Mouse (Mus musculus): ENCODE data around the gene Emilin2. TPM values are rescaled to one million over a fixed set of nuclear protein-coding genes. Genes with fewer than 3 reads are reported as not detected.

The Emilin2 gene
- polyA plus RNA-seq, 1 experiment, result not detected

DNA sequence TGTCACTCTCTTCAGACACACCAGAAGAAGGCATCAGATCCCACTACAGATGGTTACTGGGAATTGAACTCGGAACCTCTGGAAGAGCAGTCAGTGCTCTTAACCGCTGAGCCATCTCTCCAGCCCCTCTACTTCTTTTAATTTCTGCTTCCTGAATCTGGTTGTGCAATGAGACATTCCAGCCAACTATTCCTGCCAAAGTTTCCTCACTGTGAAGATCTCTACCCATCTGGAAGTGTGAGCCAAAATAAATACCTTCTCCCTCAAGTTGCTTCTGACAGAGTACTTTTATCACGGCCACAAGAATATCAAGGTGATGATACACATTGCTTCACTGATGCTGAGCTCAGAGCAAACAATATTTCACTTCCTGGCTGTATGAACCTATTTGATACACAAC, 7.6 kb upstream of the Emilin2 start:
- WGBS, result 88% methylated on average over 3 of the region's 3 CpGs
- TF ChIP-seq CTCF (IDR thresholded peaks at IDR 0.05; ENCODE audit: insufficient read depth, low read depth, low read length), result no peak
- no peak for TF ChIP-seq POLR2A (IDR thresholded peaks at IDR 0.05; ENCODE audit: insufficient read depth, low read depth, low read length)

DNA sequence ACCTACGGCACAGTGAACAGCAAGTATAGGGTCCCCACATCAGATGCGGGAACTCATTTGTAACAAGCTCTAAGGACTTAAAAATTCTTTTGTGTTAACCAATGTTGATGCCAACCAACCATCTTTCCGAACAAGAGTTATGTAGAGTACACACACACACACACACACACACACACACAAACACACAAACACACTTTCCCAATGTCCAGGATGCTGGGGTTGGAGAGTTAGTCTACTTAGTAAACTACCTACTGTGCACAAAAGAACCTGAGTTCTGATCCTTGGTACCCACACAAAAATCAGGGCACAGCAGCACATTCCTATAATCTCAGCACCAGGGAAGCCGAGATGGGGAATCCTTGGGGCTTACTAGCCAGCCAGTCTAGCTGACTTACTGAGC, 5.8 kb upstream of the Emilin2 start:
- no peak for TF ChIP-seq CTCF (IDR thresholded peaks at IDR 0.05; ENCODE audit: insufficient read depth, low read depth, low read length)
- no peak for TF ChIP-seq POLR2A (IDR thresholded peaks at IDR 0.05; ENCODE audit: insufficient read depth, low read depth, low read length)
- no peak overlapping the region for H3K4me3 ChIP-seq (ENCODE audit: insufficient read depth, low read depth, low read length)
- no peaks in the 10 kb centered on the region for H3K4me1 ChIP-seq (ENCODE audit: control insufficient read depth, insufficient read depth, low read length)
- 96% methylated on average over 4 of the region's 4 CpGs for WGBS
- H3K27ac ChIP-seq (ENCODE audit: insufficient read depth, low read depth, low read length), result no peak overlapping the region

More for the DNA sequence above, 7.6 kb upstream of the Emilin2 start:
- no peak overlapping the region for H3K27ac ChIP-seq (ENCODE audit: insufficient read depth, low read depth, low read length)
- H3K4me3 ChIP-seq (ENCODE audit: insufficient read depth, low read depth, low read length), result no peak overlapping the region
- H3K4me1 ChIP-seq (ENCODE audit: control insufficient read depth, insufficient read depth, low read length), result no peaks in the 10 kb centered on the region

DNA sequence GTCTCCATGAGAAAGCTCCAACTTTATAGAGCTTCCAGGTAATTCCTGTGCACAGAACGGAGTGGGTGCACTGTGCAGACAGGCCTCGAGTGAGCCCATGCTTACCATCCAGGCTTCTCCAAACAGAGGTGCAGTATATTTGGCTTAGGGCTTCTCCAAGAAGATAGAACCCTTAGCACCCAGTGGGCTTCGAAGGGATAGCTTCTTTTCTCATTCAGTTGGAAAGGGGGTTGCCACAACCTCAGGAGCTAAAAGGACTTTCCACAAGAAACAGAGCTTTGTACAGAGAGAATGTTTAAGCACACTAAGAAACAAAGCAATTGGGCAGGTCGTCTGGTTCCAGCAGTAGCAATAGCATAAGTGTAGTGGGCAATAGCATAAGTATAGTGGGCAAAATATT, 2.5 kb upstream of the Emilin2 start:
- Histone ChIP-seq H3K27ac (ENCODE audit: insufficient read depth, low read depth, low read length) (no peak overlapping the region), H3K4me3 (ENCODE audit: insufficient read depth, low read depth, low read length) (no peak overlapping the region), H3K4me1 (ENCODE audit: control insufficient read depth, insufficient read depth, low read length) (peaks cover 16% of the 10 kb centered on the region)
- no peak for TF ChIP-seq CTCF (IDR thresholded peaks at IDR 0.05; ENCODE audit: insufficient read depth, low read depth, low read length)
- TF ChIP-seq POLR2A (IDR thresholded peaks at IDR 0.05; ENCODE audit: insufficient read depth, low read depth, low read length), result no peak
- WGBS, result 82% methylated on average over 4 of the region's 4 CpGs

DNA sequence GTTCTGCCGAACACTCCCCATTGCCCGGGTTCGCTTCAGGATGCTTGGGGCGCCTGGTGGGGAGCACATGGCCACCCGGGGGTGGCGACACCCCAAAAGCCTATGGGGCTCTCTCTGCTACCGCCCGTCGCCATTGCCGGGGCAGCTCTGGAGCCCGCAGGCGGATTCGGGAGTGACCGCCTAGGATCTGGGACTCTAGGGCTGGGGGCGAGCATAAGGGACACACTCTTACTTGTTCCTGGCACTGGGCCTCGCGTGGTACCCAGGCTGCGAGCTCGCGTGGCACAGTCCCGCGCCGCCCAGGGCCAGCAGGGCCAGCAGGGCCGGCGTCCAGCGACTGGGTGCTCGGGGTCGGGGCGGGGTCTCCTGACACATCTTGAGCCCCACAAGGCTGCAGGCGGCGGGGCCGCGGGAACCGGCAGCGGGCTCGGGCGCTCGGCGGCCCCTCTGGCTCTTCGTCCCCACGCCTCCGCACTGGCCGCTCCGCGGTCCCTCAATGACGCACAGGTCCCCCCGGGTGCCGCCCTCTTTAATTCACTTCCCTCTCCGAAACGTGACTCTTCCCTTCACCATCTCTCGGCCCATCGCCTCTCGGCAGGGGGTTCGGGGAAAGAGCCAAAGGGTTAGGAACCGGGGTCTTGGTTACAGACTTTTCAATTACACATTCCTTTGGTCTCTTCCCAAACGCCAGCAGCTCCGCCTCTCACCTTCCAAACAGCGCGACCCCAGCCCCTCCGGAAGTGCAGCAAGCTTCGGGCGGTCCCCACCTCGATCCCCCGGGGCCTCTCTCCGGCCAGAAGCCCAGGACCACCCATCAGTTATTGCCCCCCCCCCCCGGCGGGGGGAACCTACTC, 1.1 kb downstream of the Emilin2 start:
- Histone ChIP-seq H3K27ac (ENCODE audit: insufficient read depth, low read depth, low read length) (no peak overlapping the region), H3K4me3 (ENCODE audit: insufficient read depth, low read depth, low read length) (peak overlapping the region; percentile 51), H3K4me1 (ENCODE audit: control insufficient read depth, insufficient read depth, low read length) (peaks cover 19% of the 10 kb centered on the region)
- WGBS, result 1% methylated on average over 67 of the region's 67 CpGs
- TF ChIP-seq CTCF (IDR thresholded peaks at IDR 0.05; ENCODE audit: insufficient read depth, low read depth, low read length) (no peak), POLR2A (IDR thresholded peaks at IDR 0.05; ENCODE audit: insufficient read depth, low read depth, low read length) (no peak)

DNA sequence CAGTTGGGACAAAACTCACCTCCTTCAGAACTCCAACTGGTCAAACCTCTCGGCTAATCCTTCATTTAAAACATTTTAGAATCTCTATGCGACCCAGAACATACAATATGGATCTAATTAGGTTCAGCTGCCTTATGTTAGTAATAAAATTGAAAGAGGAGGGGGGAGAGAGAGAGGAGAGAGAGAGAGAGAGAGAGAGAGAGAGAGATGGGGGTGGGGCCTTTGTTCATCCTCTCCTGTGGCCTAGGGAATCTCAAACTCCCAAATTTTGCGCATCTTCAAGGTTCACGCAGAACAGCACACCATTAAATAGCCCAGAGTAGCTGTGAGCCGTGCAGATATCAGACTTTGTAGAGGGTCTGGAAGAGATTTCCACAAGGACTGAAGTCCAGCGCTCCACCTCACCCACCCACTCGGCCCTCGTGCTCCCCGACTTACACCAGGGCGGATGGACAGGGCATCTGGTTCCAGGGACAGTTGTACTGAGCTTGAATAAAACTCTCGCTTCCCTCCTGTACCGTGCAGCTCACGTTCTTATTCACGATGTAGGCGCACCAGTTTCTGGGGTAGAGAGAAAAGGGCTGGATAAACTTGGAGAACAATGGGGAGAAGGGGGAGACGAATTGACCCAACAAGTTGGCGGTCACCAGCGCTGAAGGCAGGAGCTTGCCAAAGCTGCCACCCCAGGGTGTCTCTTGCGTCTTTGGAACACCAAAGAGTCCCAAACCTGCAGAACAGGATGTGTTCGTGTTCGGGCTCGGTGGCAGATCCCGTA, 1.9 kb downstream of the Emilin2 start:
- Histone ChIP-seq H3K4me3 (ENCODE audit: insufficient read depth, low read depth, low read length) (peak overlapping the region; percentile 51), H3K4me1 (ENCODE audit: control insufficient read depth, insufficient read depth, low read length) (peaks cover 19% of the 10 kb centered on the region), H3K27ac (ENCODE audit: insufficient read depth, low read depth, low read length) (no peak overlapping the region)
- 9% methylated on average over 23 of the region's 23 CpGs for WGBS
- TF ChIP-seq CTCF (IDR thresholded peaks at IDR 0.05; ENCODE audit: insufficient read depth, low read depth, low read length) (no peak), POLR2A (IDR thresholded peaks at IDR 0.05; ENCODE audit: insufficient read depth, low read depth, low read length) (no peak)

DNA sequence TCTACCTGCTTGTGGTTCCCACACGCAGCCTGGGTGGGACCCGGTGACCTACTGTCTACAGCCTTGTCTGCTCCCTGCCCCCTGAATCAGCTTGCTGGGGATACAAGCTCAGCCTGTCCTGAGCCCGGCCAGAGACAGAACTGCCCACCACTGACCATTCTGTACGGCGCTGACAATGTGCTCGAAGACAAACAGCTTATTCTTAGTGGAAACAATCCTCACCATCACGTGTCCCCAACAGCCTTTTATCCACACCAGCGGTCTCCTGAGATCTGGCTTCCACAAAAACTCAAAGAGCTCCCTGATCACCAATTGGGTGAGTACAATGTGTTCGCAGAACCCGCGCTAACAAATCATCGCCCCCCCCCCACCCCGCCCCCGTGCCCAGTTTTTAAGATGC, 2.6 kb downstream of the Emilin2 start:
- H3K4me3 ChIP-seq (ENCODE audit: insufficient read depth, low read depth, low read length), result no peak overlapping the region
- no peak overlapping the region for H3K27ac ChIP-seq (ENCODE audit: insufficient read depth, low read depth, low read length)
- TF ChIP-seq CTCF (IDR thresholded peaks at IDR 0.05; ENCODE audit: insufficient read depth, low read depth, low read length) (no peak), POLR2A (IDR thresholded peaks at IDR 0.05; ENCODE audit: insufficient read depth, low read depth, low read length) (no peak)
- H3K4me1 ChIP-seq (ENCODE audit: control insufficient read depth, insufficient read depth, low read length), result peaks cover 19% of the 10 kb centered on the region
- 19% methylated on average over 14 of the region's 14 CpGs for WGBS

DNA sequence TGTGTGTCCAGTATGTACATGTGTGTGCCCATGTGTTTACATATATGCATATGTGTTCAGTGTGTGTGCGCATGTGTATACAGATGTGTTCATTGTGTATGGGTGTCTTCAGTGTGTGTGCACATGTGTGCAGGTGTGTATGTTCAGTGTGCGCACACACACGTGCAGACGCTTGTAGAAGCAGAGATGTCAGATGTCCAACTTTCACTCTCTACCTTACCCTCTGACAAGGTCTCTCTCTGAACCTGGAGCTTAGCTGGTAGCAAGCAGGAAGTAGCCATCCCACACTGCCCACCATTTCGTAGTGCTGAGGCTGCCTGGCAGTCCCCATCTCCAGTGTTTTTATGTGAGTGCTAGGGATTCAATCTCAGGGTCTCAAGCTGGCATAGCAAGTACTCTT, 3.5 kb downstream of the Emilin2 start:
- 98% methylated on average over 5 of the region's 5 CpGs for WGBS

DNA sequence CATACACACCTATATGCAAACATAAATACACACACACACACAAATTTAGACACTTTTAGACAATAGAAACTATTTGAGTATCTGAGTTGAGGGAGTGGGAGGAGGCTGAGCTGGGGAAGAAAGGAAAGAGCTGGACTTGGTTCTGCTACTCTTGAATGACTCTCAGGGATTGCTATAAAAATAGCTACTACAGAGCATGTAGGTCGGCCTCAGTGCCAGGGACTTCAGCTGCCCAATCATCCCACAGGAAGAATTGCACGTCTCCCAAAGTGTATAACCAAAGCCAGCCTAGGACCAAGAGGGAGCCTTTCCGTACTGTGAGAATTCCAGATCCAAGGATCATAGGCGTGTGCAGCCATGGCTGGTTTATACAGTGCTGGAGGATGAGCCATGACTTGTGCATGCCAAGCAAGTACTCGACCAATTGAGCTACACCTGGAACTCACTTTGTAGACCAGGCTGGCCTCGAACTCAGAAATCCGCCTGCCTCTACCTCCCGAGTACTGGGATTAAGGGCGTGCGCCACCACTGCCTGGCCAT, 4.5 kb downstream of the Emilin2 start:
- Histone ChIP-seq H3K4me3 (ENCODE audit: insufficient read depth, low read depth, low read length) (no peak overlapping the region), H3K27ac (ENCODE audit: insufficient read depth, low read depth, low read length) (no peak overlapping the region), H3K4me1 (ENCODE audit: control insufficient read depth, insufficient read depth, low read length) (peaks cover 19% of the 10 kb centered on the region)
- no peak for TF ChIP-seq POLR2A (IDR thresholded peaks at IDR 0.05; ENCODE audit: insufficient read depth, low read depth, low read length)
- TF ChIP-seq CTCF (IDR thresholded peaks at IDR 0.05; ENCODE audit: insufficient read depth, low read depth, low read length), result no peak
- 91% methylated on average over 10 of the region's 10 CpGs for WGBS

More for the DNA sequence above, 3.5 kb downstream of the Emilin2 start:
- TF ChIP-seq POLR2A (IDR thresholded peaks at IDR 0.05; ENCODE audit: insufficient read depth, low read depth, low read length) (no peak), CTCF (IDR thresholded peaks at IDR 0.05; ENCODE audit: insufficient read depth, low read depth, low read length) (no peak)
- no peak overlapping the region for H3K27ac ChIP-seq (ENCODE audit: insufficient read depth, low read depth, low read length)
- no peak overlapping the region for H3K4me3 ChIP-seq (ENCODE audit: insufficient read depth, low read depth, low read length)
- H3K4me1 ChIP-seq (ENCODE audit: control insufficient read depth, insufficient read depth, low read length), result peaks cover 19% of the 10 kb centered on the region

DNA sequence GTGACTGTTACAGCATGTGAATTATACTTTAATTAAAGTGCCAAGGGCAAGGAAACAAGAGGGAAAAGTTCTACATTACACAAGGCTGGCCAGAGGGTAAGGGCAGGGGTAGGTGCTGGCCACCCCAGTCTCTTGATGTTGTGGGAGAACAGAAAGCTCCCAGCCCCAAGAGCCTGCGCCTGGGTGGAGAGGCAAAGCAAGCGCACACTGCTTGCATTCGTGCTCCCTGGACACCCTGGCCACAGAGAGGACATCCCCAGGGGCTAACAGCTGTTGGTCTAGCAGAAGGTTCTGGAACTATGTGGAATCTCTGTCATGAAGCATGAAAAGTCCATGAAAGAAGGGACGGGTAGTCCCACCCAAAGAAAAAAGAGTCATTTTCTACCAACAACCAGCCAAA, 5.1 kb downstream of the Emilin2 start:
- WGBS, result 100% methylated on average over 4 of the region's 4 CpGs

More for the DNA sequence above, 5.1 kb downstream of the Emilin2 start:
- H3K4me3 ChIP-seq (ENCODE audit: insufficient read depth, low read depth, low read length), result no peak overlapping the region
- TF ChIP-seq POLR2A (IDR thresholded peaks at IDR 0.05; ENCODE audit: insufficient read depth, low read depth, low read length), result no peak
- TF ChIP-seq CTCF (IDR thresholded peaks at IDR 0.05; ENCODE audit: insufficient read depth, low read depth, low read length), result no peak
- no peak overlapping the region for H3K27ac ChIP-seq (ENCODE audit: insufficient read depth, low read depth, low read length)
- H3K4me1 ChIP-seq (ENCODE audit: control insufficient read depth, insufficient read depth, low read length), result peaks cover 19% of the 10 kb centered on the region

Data from olfactory bulb, adult 2 months (tissue).